Mouse (Mus musculus): ENCODE results near the gene Pla2g16.
A peak's percentile ranks its signal among the peaks of the same experiment; 100 is the strongest.

Pla2g16 gene

DNA sequence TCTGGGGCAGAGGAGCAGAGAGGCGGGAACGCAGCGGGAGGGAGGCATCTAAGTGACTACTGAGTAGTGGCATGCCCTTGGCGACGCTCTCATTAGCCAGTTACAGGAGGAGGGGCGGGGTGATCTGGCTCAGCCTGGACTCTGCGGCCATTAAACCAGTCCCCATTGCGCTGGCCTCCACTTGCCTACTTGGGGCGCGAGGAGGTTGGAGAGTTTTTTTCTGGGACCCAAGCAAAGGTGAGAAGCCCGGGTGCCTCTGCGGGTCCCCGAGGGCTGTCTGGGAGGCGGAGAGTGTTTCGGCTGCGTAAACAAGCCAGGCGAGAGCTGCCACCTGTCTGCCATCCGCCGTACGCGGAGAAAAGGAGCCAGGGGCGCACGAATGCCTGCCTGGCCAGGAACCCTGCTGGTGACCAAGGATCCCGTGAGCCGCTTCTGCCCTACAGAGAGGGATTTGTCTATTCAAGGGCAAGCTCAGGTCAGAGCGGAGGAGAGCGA, at the start of gene Pla2g16:
Gene Pla2g16 (plus strand): TSS at position 132 of the 495 bp plus-strand sequence.
- DNase-seq (ENCODE audit: inconsistent ontology term), result peak; percentile 94

DNA sequence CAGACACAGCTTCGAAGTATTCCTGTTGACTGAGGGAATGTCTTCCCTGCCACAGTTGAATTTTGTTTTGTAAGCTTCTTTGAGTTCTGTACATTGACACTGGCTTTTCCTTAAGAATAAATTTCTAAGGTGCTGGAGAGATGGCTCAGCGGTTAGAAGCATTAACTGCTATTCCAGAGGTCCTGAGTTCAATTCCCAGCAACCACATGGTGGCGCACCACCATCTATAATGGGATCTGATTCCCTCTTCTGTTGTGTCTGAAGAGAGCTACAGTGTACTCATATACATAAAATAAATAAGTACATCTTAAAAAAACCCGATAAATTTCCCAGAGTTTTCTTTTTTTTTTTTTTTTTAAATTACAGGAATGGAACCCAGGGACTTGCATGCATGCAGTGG, 49.2 kb upstream of the Pla2g16 start:
- no peak for DNase-seq (ENCODE audit: inconsistent ontology term)

- no peak for DNase-seq (ENCODE audit: inconsistent ontology term)
These were observed 40.8 kb upstream of the Pla2g16 start for GRCm38 (mm10) chr19:7516437-7516836.

GRCm38 (mm10) chr19:7521619-7522018, 35.6 kb upstream of the Pla2g16 start:
- DNase-seq (ENCODE audit: inconsistent ontology term), result no peak

GRCm38 (mm10) chr19:7522856-7523255, 34.4 kb upstream of the Pla2g16 start:
- no peak for DNase-seq (ENCODE audit: inconsistent ontology term)

GRCm38 (mm10) chr19:7523292-7523691, 34.0 kb upstream of the Pla2g16 start:
- no peak for DNase-seq (ENCODE audit: inconsistent ontology term)

GRCm38 (mm10) chr19:7523781-7524180, 33.5 kb upstream of the Pla2g16 start:
- DNase-seq (ENCODE audit: inconsistent ontology term), result no peak

DNA sequence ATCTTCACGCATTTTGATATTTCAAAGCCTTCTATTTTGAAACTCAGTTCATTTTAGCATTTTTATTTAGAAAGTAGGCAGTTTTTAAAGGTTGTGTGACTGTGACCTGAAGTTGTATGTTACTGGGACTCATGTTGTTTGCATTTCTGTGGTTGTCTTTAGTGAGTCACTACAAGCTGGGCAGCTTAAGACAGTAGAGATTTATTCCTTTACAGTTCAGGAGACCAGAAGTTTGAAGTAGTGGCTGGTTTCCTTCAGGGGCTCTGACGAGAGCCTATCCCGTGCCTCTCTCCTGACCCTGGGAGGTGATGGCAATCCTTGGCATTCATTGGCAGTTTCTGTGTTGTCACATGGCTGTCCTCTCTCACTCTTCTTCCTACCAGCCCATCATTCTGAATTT, 32.4 kb upstream of the Pla2g16 start:
- no peak for DNase-seq (ENCODE audit: inconsistent ontology term)

- peak; percentile 15 for DNase-seq (ENCODE audit: inconsistent ontology term)
These were observed 28.4 kb upstream of the Pla2g16 start for GRCm38 (mm10) chr19:7528639-7529428.

- no peak for DNase-seq (ENCODE audit: inconsistent ontology term)
These were observed 25.4 kb upstream of the Pla2g16 start for GRCm38 (mm10) chr19:7531906-7532305.

DNA sequence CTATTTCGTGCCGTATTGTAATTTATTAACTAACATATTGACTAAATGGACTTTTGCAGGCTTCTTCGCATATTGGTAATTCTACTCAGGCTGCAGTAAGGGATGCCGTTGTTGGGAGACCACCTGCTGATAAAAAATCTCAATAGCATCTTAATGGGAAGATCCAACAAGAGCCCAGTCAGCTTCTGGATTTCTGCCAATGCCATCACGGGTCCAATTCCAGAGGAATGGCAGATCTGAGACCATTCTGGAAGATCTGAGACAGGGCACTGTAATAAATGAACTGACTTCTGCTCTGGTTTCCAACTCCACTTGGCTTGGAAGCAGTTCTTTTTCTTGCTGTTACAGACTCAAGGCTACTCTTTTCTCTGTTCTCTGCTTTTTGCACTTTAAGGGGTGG, 23.4 kb upstream of the Pla2g16 start:
- peak; percentile 61 for DNase-seq (ENCODE audit: inconsistent ontology term)

- no peak for DNase-seq (ENCODE audit: inconsistent ontology term)
These were observed 8.3 kb upstream of the Pla2g16 start for GRCm38 (mm10) chr19:7548924-7549323.

GRCm38 (mm10) chr19:7551550-7552300, 5.5 kb upstream of the Pla2g16 start:
- DNase-seq (ENCODE audit: inconsistent ontology term), result no peak

- DNase-seq (ENCODE audit: inconsistent ontology term), result no peak
These were observed 5.0 kb upstream of the Pla2g16 start for GRCm38 (mm10) chr19:7552301-7552673.

- DNase-seq (ENCODE audit: inconsistent ontology term), result no peak
These were observed 3.8 kb upstream of the Pla2g16 start for GRCm38 (mm10) chr19:7553441-7553840.

DNA sequence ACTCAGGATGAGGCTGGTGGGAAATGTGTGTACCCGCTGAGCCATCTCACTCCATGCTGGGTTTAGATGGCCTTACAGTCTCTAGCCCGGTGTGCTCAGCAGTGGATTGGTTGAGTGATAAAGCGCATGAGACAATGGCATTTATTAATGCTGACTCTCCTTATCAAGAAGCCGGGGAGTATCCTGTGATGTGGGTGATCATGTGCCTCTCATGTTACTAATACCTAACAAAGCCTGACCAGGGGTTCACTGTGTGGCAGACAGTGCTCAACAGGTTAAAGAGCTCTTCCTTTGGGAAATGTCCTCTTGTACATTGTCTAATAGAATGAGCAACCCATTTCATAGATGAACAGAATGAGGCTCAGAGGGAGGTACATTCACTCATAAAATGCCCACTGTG, 2.4 kb upstream of the Pla2g16 start:
- DNase-seq (ENCODE audit: inconsistent ontology term), result no peak

DNA sequence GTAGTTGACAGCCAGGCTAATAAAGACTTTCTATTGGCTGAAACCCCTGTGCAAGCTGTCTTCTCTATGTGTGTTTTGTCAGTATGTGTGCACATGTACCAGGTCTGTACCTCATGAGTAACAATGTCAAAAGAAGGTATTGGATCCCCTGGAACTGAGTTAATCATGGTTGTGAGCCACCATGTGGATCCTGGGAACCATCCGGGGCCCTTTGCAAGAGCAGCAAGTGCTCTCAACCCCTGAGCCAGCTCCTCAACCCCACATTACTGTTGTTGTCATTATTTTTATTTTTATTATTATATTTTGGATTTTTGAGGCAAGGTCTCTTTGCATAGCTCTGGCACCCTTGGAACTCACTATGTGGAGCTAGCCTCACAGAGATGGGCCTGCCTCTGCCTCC, 618 bp upstream of the Pla2g16 start:
- DNase-seq (ENCODE audit: inconsistent ontology term), result no peak

GRCm38 (mm10) chr19:7557844-7558243, 585 bp downstream of the Pla2g16 start:
- no peak for DNase-seq (ENCODE audit: inconsistent ontology term)

- DNase-seq (ENCODE audit: inconsistent ontology term), result no peak
These were observed 1.4 kb downstream of the Pla2g16 start for GRCm38 (mm10) chr19:7558675-7559074.

DNA sequence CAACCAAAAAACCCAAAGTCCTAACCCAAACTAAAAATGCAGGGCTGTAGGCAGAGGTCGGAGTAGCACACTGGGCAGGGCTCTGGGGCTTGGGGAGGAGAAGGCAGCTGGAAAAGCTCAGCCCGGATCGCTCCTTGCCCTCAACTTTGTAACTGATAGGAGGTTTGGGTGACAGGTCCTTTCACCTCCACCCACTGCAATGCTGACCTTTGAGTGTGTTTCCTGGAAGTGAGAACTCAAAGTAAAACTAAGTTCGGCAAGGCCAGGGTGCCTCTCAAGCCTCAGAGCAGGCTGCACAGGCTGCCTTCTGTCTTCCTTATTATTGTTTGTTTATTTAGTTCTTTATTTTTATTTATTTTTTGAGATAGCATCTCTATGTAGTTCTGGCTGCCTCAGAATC, 2.7 kb downstream of the Pla2g16 start:
- DNase-seq (ENCODE audit: inconsistent ontology term), result no peak

- no peak for DNase-seq (ENCODE audit: inconsistent ontology term)
These were observed 4.2 kb downstream of the Pla2g16 start for GRCm38 (mm10) chr19:7561456-7561855.

GRCm38 (mm10) chr19:7562601-7563129, 5.4 kb downstream of the Pla2g16 start:
- peak; percentile 16 for DNase-seq (ENCODE audit: inconsistent ontology term)

DNA sequence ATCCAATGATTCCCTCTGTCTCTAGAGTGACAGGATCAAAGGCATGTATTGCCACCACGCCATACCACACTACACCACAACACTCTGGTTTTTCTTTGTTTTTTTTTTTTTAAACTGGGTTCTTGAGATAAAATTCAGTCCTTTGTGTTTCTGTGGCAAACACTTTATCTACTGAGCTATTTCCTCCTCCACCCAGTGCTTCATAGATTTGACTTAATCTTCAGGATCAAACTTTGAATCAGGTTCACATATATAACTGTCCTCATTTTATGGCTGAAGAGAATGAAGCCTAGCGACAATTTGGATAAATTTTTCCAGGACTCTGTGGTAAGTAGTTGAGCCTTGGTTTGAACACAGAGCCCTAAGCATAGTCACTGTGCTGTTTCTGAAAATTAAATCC, 6.4 kb downstream of the Pla2g16 start:
- DNase-seq (ENCODE audit: inconsistent ontology term), result no peak
